Mouse (Mus musculus) ES-E14 (cell line): ENCODE results near the gene Wnt9b. TPM values are rescaled to one million over a fixed set of nuclear protein-coding genes. Genes with fewer than 3 reads are reported as not detected.

Experiments
- DNase-seq: peaks from one replicate; pipeline ENCODE4 v3.0.0-alpha.2; 2013; ENCODE audit warnings: low read depth, low spot score
- H3K27ac ChIP-seq: 2 replicates; pipeline ENCODE4 v1.5.1; 2012; ENCODE audit warnings: low read depth, mild to moderate bottlenecking, low read length, moderate library complexity, mixed read lengths; ENCODE audit not compliant: poor library complexity, insufficient read depth, severe bottlenecking
- H3K36me3 ChIP-seq: 2 replicates; pipeline ENCODE4 v1.6.1; 2012; ENCODE audit warnings: mild to moderate bottlenecking, low read length, moderate library complexity, mixed read lengths; ENCODE audit not compliant: control insufficient read depth, poor library complexity, insufficient read depth, severe bottlenecking
- H3K4me1 ChIP-seq, 2 experiments: fragments of 150-350 bp in 1 of 2; sonication (generic) in 1 of 2; 2 replicates each; pipeline ENCODE4 v1.6.1; 2012; ENCODE audit warnings: low read length in 2 of 2, mild to moderate bottlenecking in 1 of 2, mixed read lengths in 1 of 2; ENCODE audit not compliant: control insufficient read depth in 2 of 2, insufficient read depth in 2 of 2, poor library complexity in 1 of 2
- H3K4me3 ChIP-seq, 2 experiments: fragments of 150-350 bp in 1 of 2; sonication (generic) in 1 of 2; 2 replicates each; pipeline ENCODE4 v1.5.1; 2012; ENCODE audit warnings: low read length in 2 of 2, low read depth in 1 of 2, mild to moderate bottlenecking in 1 of 2, mixed read lengths in 1 of 2; ENCODE audit not compliant: insufficient read depth in 1 of 2, poor library complexity in 1 of 2, severe bottlenecking in 1 of 2
- H3K9ac ChIP-seq: 2 replicates; pipeline ENCODE4 v1.6.1; 2012; ENCODE audit warnings: low read depth, mild to moderate bottlenecking, low read length, mixed read lengths; ENCODE audit not compliant: poor library complexity, insufficient read depth, severe bottlenecking
- H3K9me3 ChIP-seq: fragments of 150-350 bp; sonication (generic); 2 replicates; pipeline ENCODE4 v1.6.1; 2012; ENCODE audit warnings: low read depth, mild to moderate bottlenecking, low read length; ENCODE audit not compliant: control insufficient read depth, insufficient read depth
- CHD2 ChIP-seq: IDR thresholded peaks from 2 replicates; pipeline ENCODE4 v1.6.1; 2014; ENCODE audit warnings: mild to moderate bottlenecking, low read depth, low read length, inconsistent platforms
- HCFC1 ChIP-seq: IDR thresholded peaks from 2 replicates; pipeline ENCODE4 v1.6.1; 2012; ENCODE audit warnings: low read length, inconsistent platforms, borderline replicate concordance; ENCODE audit not compliant: insufficient read depth
- MAFK ChIP-seq: IDR thresholded peaks from 2 replicates; pipeline ENCODE4 v1.6.1; 2014; ENCODE audit warnings: mild to moderate bottlenecking, low read depth, low read length, inconsistent platforms; ENCODE audit not compliant: insufficient read depth
- ZC3H11A ChIP-seq: IDR thresholded peaks from 2 replicates; pipeline ENCODE4 v1.6.1; 2012; ENCODE audit warnings: low read depth, mild to moderate bottlenecking, inconsistent platforms, low read length, borderline replicate concordance
- ZNF384 ChIP-seq: IDR thresholded peaks from 2 replicates; pipeline ENCODE4 v1.6.1; 2012; ENCODE audit warnings: low read depth, low read length, inconsistent platforms
- in situ Hi-C, 2 experiments: fragments of 600-800 bp; cut with MboI; formaldehyde crosslinking; loops; one replicate each; pipeline ENCODE4 v1.15.1; 2025; ENCODE audit warnings: low sequenced_read_pairs in 2 of 2, inconsistent platforms in 1 of 2; ENCODE audit not compliant: unreplicated experiment in 2 of 2
- total RNA-seq: library from RNA; depleted of rRNA; stranded (reverse); fragments of 300-350 nt; gene quantifications from 2 replicates; pipeline ENCODE4 v1.2.3, GENCODE M21; 2012

The Wnt9b gene
- total RNA-seq, 1 experiment, result 0.09 TPM

- H3K4me3 ChIP-seq, result no peak overlapping the region
- no peaks in the 10 kb centered on the region for H3K9me3 ChIP-seq
- H3K9ac ChIP-seq, result no peak overlapping the region
- no peak overlapping the region for H3K27ac ChIP-seq
- H3K36me3 ChIP-seq, result no peaks in the 10 kb centered on the region
- DNase-seq, result no peak
- H3K4me1 ChIP-seq, result no peaks in the 10 kb centered on the region
- TF ChIP-seq HCFC1 (no peak), ZC3H11A (no peak), ZNF384 (no peak), MAFK (no peak), CHD2 (no peak)
- in situ Hi-C loops, result no loop called here
Observed at GRCm38 (mm10) chr11:103758054-103758453, 8.4 kb upstream of the Wnt9b start.

GRCm38 (mm10) chr11:103750612-103751011, 991 bp upstream of the Wnt9b start:
- TF ChIP-seq ZC3H11A (no peak), MAFK (no peak), HCFC1 (no peak), CHD2 (no peak), ZNF384 (no peak)
- Histone ChIP-seq H3K4me3 (no peak overlapping the region), H3K27ac (no peak overlapping the region), H3K4me1 (peaks cover 0 to 5% of the 10 kb centered on the region in 2 experiments; a peak in 1 of 4 replicates), H3K9ac (no peak overlapping the region), H3K36me3 (no peaks in the 10 kb centered on the region), H3K9me3 (no peaks in the 10 kb centered on the region)
- in situ Hi-C loops, result no loop called here
- no peak for DNase-seq

- H3K36me3 ChIP-seq, result no peaks in the 10 kb centered on the region
- TF ChIP-seq HCFC1 (no peak), CHD2 (no peak), MAFK (no peak), ZNF384 (no peak), ZC3H11A (no peak)
- H3K9ac ChIP-seq, result no peak overlapping the region
- H3K4me3 ChIP-seq, result no peak overlapping the region
- no peaks in the 10 kb centered on the region for H3K9me3 ChIP-seq
- in situ Hi-C loops, result no loop called here
- DNase-seq, result no peak
- H3K27ac ChIP-seq, result no peak overlapping the region
- peaks cover 0 to 4% of the 10 kb centered on the region in 2 experiments; a peak in 1 of 4 replicates for H3K4me1 ChIP-seq
Observed at GRCm38 (mm10) chr11:103735046-103735781, 14.4 kb downstream of the Wnt9b start.

GRCm38 (mm10) chr11:103734411-103735045, 15.1 kb downstream of the Wnt9b start:
- in situ Hi-C loops, result no loop called here
- no peak overlapping the region for H3K27ac ChIP-seq
- no peak overlapping the region for H3K9ac ChIP-seq
- no peaks in the 10 kb centered on the region for H3K36me3 ChIP-seq
- peaks cover 0 to 4% of the 10 kb centered on the region in 2 experiments; a peak in 1 of 4 replicates for H3K4me1 ChIP-seq
- TF ChIP-seq MAFK (no peak), HCFC1 (no peak), ZNF384 (no peak), ZC3H11A (no peak), CHD2 (no peak)
- H3K4me3 ChIP-seq, result no peak overlapping the region
- no peak for DNase-seq
- H3K9me3 ChIP-seq, result no peaks in the 10 kb centered on the region
